Mouse (Mus musculus): ENCODE results near the gene Bach2.

GRCm38 (mm10) chr4:32195945-32196921 lies 42.4 kb upstream of the Bach2 start:
- TF ChIP-seq CTCF (conservative IDR thresholded peaks at IDR 0.05; ENCODE audit: low read length) (no peak), NANOG (IDR thresholded peaks at IDR 0.05; ENCODE audit: borderline replicate concordance, low read length) (peak; percentile 81; the same call in 1 of the 2 replicates)

Data from E14TG2a.4 (cell line).